Mouse (Mus musculus): ENCODE data around the gene Mmaa. TPM values are rescaled to one million over a fixed set of nuclear protein-coding genes. Genes with fewer than 3 reads are reported as not detected.

The Mmaa gene
- polyA plus RNA-seq, 1 experiment from 2014 or later: 15.0 TPM

DNA sequence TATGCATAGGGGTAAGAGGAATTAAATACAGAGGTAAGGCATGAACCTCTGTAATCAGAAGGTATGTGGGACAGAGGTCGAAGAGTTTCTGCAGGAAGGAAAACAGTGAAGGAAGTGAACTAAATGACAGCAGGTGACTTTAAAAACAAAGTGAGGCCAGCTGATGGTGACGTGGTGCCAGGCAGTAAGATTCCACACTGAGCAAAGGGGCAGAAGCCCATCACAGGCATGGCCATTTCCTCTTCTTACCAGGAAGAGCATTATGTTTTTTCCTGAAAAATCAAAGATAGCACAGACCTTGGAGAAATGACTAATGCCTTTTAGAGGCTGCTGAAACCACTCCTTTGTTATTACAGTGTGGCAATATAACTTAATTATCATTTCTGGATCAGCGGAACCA is 6.8 kb upstream of the Mmaa start:
- H3K27me3 ChIP-seq (ENCODE audit: control insufficient read depth, insufficient read depth, low read length): no peaks in the 10 kb centered on the region
- ATAC-seq (ENCODE audit: insufficient number of reproducible peaks, insufficient read depth, low FRiP score, low read depth): no peak
- H3K4me2 ChIP-seq (ENCODE audit: low read length): no peak overlapping the region
- H3K27ac ChIP-seq (replicated peaks in 1 of 2; ENCODE audit: control insufficient read depth in 1 of 2, insufficient read depth in 1 of 2, low read depth in 2 of 2, low read length in 2 of 2): no peak overlapping the region
- WGBS: 67% methylated on average over 3 of the region's 3 CpGs
- H3K9ac ChIP-seq (ENCODE audit: low read length): no peak overlapping the region
- H3K4me3 ChIP-seq (ENCODE audit: control insufficient read depth in 1 of 2, insufficient read depth in 1 of 2, low read depth in 1 of 2, low read length in 2 of 2): no peak overlapping the region
- H3K9me3 ChIP-seq (ENCODE audit: control insufficient read depth, low read length): no peaks in the 10 kb centered on the region
- no peaks in the 10 kb centered on the region for H3K36me3 ChIP-seq (ENCODE audit: control insufficient read depth, insufficient read depth, low read length)
- peaks cover 2 to 3% of the 10 kb centered on the region in 2 experiments; a peak in 1 of 4 replicates for H3K4me1 ChIP-seq (ENCODE audit: control insufficient read depth in 2 of 2, insufficient read depth in 2 of 2, low read length in 2 of 2)

DNA sequence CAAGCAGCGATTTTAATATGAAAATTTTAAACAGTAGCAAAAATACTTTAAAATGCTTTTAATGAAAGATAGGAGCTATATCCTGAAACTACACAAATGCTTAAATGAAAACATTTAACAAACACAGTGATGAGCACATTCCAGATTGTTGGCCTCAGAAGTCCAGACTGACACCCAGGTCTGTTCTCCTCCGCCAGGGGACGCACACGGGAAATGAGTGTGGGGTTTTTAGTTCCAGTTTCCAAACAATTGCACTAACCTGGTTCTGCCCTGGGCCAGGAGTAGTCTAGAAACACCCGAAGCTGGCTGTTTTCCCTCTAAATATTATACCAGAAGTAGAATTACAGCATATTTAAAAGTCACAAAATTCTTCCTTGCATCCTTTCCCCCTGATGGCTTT is 5.0 kb upstream of the Mmaa start:
- H3K27me3 ChIP-seq (ENCODE audit: control insufficient read depth, insufficient read depth, low read length): no peaks in the 10 kb centered on the region
- no peak overlapping the region for H3K4me3 ChIP-seq (ENCODE audit: control insufficient read depth in 1 of 2, insufficient read depth in 1 of 2, low read depth in 1 of 2, low read length in 2 of 2)
- no peaks in the 10 kb centered on the region for H3K9me3 ChIP-seq (ENCODE audit: control insufficient read depth, low read length)
- H3K36me3 ChIP-seq (ENCODE audit: control insufficient read depth, insufficient read depth, low read length): no peaks in the 10 kb centered on the region
- H3K4me2 ChIP-seq (ENCODE audit: low read length): no peak overlapping the region
- H3K4me1 ChIP-seq (ENCODE audit: control insufficient read depth in 2 of 2, insufficient read depth in 2 of 2, low read length in 2 of 2): peaks cover 2 to 12% of the 10 kb centered on the region in 2 experiments; a peak in 3 of 4 replicates
- H3K27ac ChIP-seq (replicated peaks in 1 of 2; ENCODE audit: control insufficient read depth in 1 of 2, insufficient read depth in 1 of 2, low read depth in 2 of 2, low read length in 2 of 2): no peak overlapping the region
- no peak overlapping the region for H3K9ac ChIP-seq (ENCODE audit: low read length)
- ATAC-seq (ENCODE audit: insufficient number of reproducible peaks, insufficient read depth, low FRiP score, low read depth): no peak
- 81% methylated on average over 5 of the region's 5 CpGs for WGBS

DNA sequence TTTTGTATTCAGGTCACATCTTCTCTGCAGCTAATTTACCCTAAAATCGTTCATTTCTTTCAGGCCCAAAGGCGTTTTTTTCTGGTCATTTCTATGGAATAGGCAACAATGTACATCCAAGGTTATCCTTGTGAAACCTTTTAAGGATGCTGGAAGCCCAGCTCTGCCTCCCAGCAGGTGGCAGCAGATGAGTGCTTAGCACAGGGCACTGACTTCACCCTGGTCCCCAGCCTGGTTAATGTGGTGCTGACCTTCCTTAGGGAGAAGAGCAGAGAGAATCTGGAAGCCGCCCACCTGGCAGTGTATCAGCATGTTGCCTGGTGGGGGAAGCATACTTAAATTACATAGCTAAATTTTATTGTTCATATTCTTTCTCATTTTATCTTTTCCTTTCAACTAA is 3.0 kb upstream of the Mmaa start:
- no peaks in the 10 kb centered on the region for H3K27me3 ChIP-seq (ENCODE audit: control insufficient read depth, insufficient read depth, low read length)
- no peak overlapping the region for H3K27ac ChIP-seq (replicated peaks in 1 of 2; ENCODE audit: control insufficient read depth in 1 of 2, insufficient read depth in 1 of 2, low read depth in 2 of 2, low read length in 2 of 2)
- H3K4me3 ChIP-seq (ENCODE audit: control insufficient read depth in 1 of 2, insufficient read depth in 1 of 2, low read depth in 1 of 2, low read length in 2 of 2): no peak overlapping the region
- no peak for ATAC-seq (ENCODE audit: insufficient number of reproducible peaks, insufficient read depth, low FRiP score, low read depth)
- H3K36me3 ChIP-seq (ENCODE audit: control insufficient read depth, insufficient read depth, low read length): no peaks in the 10 kb centered on the region
- no peak overlapping the region for H3K4me2 ChIP-seq (ENCODE audit: low read length)
- no peak overlapping the region for H3K9ac ChIP-seq (ENCODE audit: low read length)
- no peaks in the 10 kb centered on the region for H3K9me3 ChIP-seq (ENCODE audit: control insufficient read depth, low read length)
- H3K4me1 ChIP-seq (ENCODE audit: control insufficient read depth in 2 of 2, insufficient read depth in 2 of 2, low read length in 2 of 2): peaks cover 4 to 23% of the 10 kb centered on the region in 2 experiments
- 32% methylated on average over 3 of the region's 3 CpGs for WGBS

DNA sequence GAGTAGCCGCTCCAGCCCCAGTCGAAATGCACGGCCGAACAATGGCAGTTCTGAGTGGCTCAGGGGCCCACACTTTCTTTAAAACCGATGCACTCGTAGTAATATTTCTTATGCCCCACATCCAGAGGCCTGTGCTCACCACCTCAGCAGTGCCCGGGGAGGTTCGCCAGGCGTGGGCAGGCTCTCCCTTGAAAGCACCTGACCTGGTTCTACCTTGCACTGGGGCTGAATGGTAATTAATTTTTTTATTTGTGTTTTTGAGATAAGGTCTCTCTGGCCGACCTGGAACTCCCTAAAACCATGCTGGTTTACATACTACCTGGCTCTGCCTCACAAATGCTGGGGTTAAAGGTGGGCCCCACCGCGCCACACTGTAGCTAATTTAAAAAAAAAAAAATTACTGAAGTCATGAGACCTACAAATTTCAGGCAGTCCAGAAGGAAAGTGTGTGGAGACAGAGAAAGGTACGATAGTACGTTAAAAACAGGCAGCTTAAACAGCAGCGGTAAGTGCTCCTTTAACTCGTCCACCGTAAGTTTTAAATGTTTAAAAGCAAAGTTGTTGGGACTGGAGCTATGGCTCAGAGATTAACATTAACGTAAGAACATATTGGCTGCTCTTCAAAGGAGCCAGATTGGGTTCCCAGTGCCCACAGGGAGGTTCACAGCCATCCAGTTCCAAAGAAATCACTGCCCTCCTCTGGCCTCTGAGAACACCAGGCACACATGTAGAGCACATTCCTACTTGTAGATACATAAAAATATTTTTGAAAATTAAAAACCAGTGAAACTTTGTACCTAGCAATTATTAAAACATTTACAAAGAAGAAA is 754 bp upstream of the Mmaa start:
- Histone ChIP-seq H3K9ac (ENCODE audit: low read length) (peak overlapping the region; percentile 91), H3K4me3 (ENCODE audit: control insufficient read depth in 1 of 2, insufficient read depth in 1 of 2, low read depth in 1 of 2, low read length in 2 of 2) (peak overlapping the region; percentile 65 to 85), H3K4me2 (ENCODE audit: low read length) (peak overlapping the region; percentile 81), H3K36me3 (ENCODE audit: control insufficient read depth, insufficient read depth, low read length) (no peaks in the 10 kb centered on the region), H3K9me3 (ENCODE audit: control insufficient read depth, low read length) (no peaks in the 10 kb centered on the region), H3K27ac (replicated peaks in 1 of 2; ENCODE audit: control insufficient read depth in 1 of 2, insufficient read depth in 1 of 2, low read depth in 2 of 2, low read length in 2 of 2) (peak overlapping the region; percentile 97 to 98), H3K4me1 (ENCODE audit: control insufficient read depth in 2 of 2, insufficient read depth in 2 of 2, low read length in 2 of 2) (peaks cover 4 to 24% of the 10 kb centered on the region in 2 experiments), H3K27me3 (ENCODE audit: control insufficient read depth, insufficient read depth, low read length) (no peaks in the 10 kb centered on the region)
- ATAC-seq (ENCODE audit: insufficient number of reproducible peaks, insufficient read depth, low FRiP score, low read depth): no peak
- WGBS: 18% methylated on average over 18 of the region's 18 CpGs

DNA sequence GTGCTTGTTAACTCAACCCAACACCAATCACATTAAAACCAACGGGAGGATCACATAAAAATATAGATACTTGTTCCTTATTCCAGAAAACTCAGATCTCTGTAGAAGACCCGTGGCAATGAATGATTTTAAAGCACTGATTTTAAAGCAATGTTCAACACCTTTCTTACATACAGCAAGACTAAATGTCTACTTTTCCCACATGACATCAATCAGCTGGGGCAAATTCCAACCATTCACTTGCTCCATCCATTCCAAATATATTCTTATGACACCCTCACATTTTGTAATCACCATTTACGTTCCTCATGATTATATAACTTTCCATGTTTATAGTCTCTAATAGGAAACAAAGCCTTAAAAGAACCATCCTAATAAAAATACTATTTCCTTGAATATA is 896 bp downstream of the Mmaa start:
- WGBS: 54% methylated on average over 3 of the region's 3 CpGs
- H3K9ac ChIP-seq (ENCODE audit: low read length): peak overlapping the region; percentile 91
- H3K9me3 ChIP-seq (ENCODE audit: control insufficient read depth, low read length): no peaks in the 10 kb centered on the region
- peaks cover 4 to 24% of the 10 kb centered on the region in 2 experiments for H3K4me1 ChIP-seq (ENCODE audit: control insufficient read depth in 2 of 2, insufficient read depth in 2 of 2, low read length in 2 of 2)
- peak overlapping the region in 1 of 2 experiments; percentile 65; a peak in 2 of 4 replicates for H3K4me3 ChIP-seq (ENCODE audit: control insufficient read depth in 1 of 2, insufficient read depth in 1 of 2, low read depth in 1 of 2, low read length in 2 of 2)
- no peak for ATAC-seq (ENCODE audit: insufficient number of reproducible peaks, insufficient read depth, low FRiP score, low read depth)
- peak overlapping the region in 1 of 2 experiments; percentile 98; a peak in 2 of 4 replicates for H3K27ac ChIP-seq (replicated peaks in 1 of 2; ENCODE audit: control insufficient read depth in 1 of 2, insufficient read depth in 1 of 2, low read depth in 2 of 2, low read length in 2 of 2)
- no peaks in the 10 kb centered on the region for H3K27me3 ChIP-seq (ENCODE audit: control insufficient read depth, insufficient read depth, low read length)
- no peaks in the 10 kb centered on the region for H3K36me3 ChIP-seq (ENCODE audit: control insufficient read depth, insufficient read depth, low read length)
- peak overlapping the region; percentile 81 for H3K4me2 ChIP-seq (ENCODE audit: low read length)

DNA sequence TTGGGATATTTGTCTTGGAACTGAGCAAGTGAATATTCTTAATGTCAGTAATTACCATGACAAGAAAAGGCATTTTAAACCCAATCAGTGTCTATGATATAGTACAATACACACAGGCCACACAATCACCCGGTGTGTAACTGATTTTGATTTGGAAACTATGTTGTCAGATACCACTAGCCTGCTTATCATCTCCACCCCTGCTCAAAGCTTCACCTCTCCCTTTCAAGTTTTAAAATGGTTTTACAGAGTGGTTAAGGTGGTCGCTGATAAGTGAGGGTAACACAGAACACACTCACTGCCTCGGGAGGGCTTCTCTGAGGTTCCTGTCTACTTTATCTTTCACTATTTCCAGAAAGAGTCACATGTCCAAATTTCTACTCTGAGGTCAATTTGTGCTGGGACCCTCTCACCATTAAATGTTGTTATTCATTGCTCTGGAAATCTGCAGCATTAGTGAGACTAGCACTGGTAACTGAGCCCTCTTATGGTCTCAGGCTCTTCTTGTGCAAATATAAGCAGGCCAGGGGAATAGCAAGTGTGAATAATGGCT is 1.9 kb downstream of the Mmaa start:
- peak overlapping the region; percentile 81 for H3K4me2 ChIP-seq (ENCODE audit: low read length)
- no peaks in the 10 kb centered on the region for H3K27me3 ChIP-seq (ENCODE audit: control insufficient read depth, insufficient read depth, low read length)
- peaks cover 4 to 24% of the 10 kb centered on the region in 2 experiments for H3K4me1 ChIP-seq (ENCODE audit: control insufficient read depth in 2 of 2, insufficient read depth in 2 of 2, low read length in 2 of 2)
- H3K4me3 ChIP-seq (ENCODE audit: control insufficient read depth in 1 of 2, insufficient read depth in 1 of 2, low read depth in 1 of 2, low read length in 2 of 2): no peak overlapping the region
- ATAC-seq (ENCODE audit: insufficient number of reproducible peaks, insufficient read depth, low FRiP score, low read depth): no peak
- H3K9me3 ChIP-seq (ENCODE audit: control insufficient read depth, low read length): no peaks in the 10 kb centered on the region
- H3K27ac ChIP-seq (replicated peaks in 1 of 2; ENCODE audit: control insufficient read depth in 1 of 2, insufficient read depth in 1 of 2, low read depth in 2 of 2, low read length in 2 of 2): peak overlapping the region; percentile 27 to 98
- H3K9ac ChIP-seq (ENCODE audit: low read length): peak overlapping the region; percentile 91
- H3K36me3 ChIP-seq (ENCODE audit: control insufficient read depth, insufficient read depth, low read length): no peaks in the 10 kb centered on the region
- WGBS: 24% methylated on average over 3 of the region's 3 CpGs

DNA sequence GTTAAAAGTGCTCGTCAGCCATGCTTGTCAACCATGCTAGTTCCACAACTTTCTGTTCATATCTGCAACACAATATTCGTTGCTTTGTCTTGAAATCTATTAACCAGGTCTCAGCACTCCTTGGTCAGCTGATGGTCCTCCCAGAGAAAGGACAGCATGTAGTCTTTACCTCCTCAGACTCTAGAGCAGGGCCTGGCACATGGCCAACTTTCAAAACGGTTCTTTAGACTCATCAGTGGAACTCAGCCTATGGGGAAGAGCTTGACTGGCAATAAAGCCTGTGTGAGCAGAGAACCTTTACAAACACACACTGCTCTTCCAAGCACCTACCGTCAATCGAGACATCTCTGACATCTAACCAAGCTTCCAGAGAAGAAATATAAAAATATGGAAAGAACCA is 5.1 kb downstream of the Mmaa start:
- no peak overlapping the region for H3K4me3 ChIP-seq (ENCODE audit: control insufficient read depth in 1 of 2, insufficient read depth in 1 of 2, low read depth in 1 of 2, low read length in 2 of 2)
- H3K4me2 ChIP-seq (ENCODE audit: low read length): no peak overlapping the region
- no peak for ATAC-seq (ENCODE audit: insufficient number of reproducible peaks, insufficient read depth, low FRiP score, low read depth)
- WGBS: 71% methylated on average over 5 of the region's 5 CpGs
- no peak overlapping the region for H3K27ac ChIP-seq (replicated peaks in 1 of 2; ENCODE audit: control insufficient read depth in 1 of 2, insufficient read depth in 1 of 2, low read depth in 2 of 2, low read length in 2 of 2)
- peaks cover 4 to 15% of the 10 kb centered on the region in 2 experiments; a peak in 3 of 4 replicates for H3K4me1 ChIP-seq (ENCODE audit: control insufficient read depth in 2 of 2, insufficient read depth in 2 of 2, low read length in 2 of 2)
- 0 out of 2 replicates have a peak, but pooled peaks cover 4% of the 10 kb centered on the region for H3K36me3 ChIP-seq (ENCODE audit: control insufficient read depth, insufficient read depth, low read length)
- no peaks in the 10 kb centered on the region for H3K9me3 ChIP-seq (ENCODE audit: control insufficient read depth, low read length)
- H3K9ac ChIP-seq (ENCODE audit: low read length): no peak overlapping the region
- no peaks in the 10 kb centered on the region for H3K27me3 ChIP-seq (ENCODE audit: control insufficient read depth, insufficient read depth, low read length)
